In the genomic region with DNA sequence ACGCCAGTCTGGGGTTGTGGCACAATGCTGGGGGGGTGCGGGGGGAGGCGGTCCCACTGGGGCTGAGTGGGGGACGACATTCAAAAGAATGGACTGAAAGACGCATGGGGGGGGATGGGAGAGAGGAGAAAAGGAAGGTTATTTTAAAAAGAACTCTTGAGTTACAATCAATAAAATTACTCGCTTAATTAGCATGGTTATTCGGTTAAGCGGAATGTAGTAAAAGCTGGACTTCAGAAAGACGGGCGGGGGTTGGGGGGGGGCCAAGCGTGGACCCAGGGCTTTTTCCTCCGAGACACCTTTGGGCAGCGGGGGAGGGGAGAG, we compare ENCODE assay signal across 9 mouse cellular contexts. TPM values are rescaled to one million over a fixed set of nuclear protein-coding genes. Genes with fewer than 3 reads are reported as not detected.
DNase-seq lines count a peak whose midpoint lies in the region; ATAC-seq and TF ChIP-seq lines count a peak whose summit lies in the region.
"Had no signal": no experiment of that assay in that cellular context is flagged by ENCODE, and none has a peak within 500 bp of the region (broad histone marks: within the 10 kb centered on the region; RNA-seq: fewer than 3 reads in every experiment).

No protein-coding gene starts in this region.

- no peak for TF ChIP-seq POLR2A in olfactory bulb, adult 2 months (IDR thresholded peaks at IDR 0.05; ENCODE audit: insufficient read depth, low read depth, low read length)

- no peaks in the 10 kb centered on the region for H3K27me3 ChIP-seq in lung, postnatal 0 days (replicated peaks; ENCODE audit: insufficient read depth, low read length)
- H3K27me3 ChIP-seq in forebrain, embryonic 12.5 days, result no peaks in the 10 kb centered on the region
- H3K27me3 ChIP-seq in limb, embryonic 12.5 days, result no peaks in the 10 kb centered on the region

- 1% methylated on average over 12 of the region's 13 CpGs for WGBS in lung, postnatal 0 days
- WGBS in forebrain, embryonic 12.5 days, result 1% methylated on average over 13 of the region's 13 CpGs
- WGBS in limb, embryonic 12.5 days, result 3% methylated on average over 13 of the region's 13 CpGs
- under 1% methylated on average over 13 of the region's 13 CpGs for WGBS in olfactory bulb, adult 2 months

- H3K4me2 ChIP-seq in lung, postnatal 0 days (replicated peaks; ENCODE audit: low read depth, low read length), result peak overlapping the region; percentile 98
- peak overlapping the region; percentile 93 for H3K4me2 ChIP-seq in forebrain, embryonic 12.5 days
- H3K4me2 ChIP-seq in limb, embryonic 12.5 days, result peak overlapping the region; percentile 97

- H3K4me3 ChIP-seq in lung, postnatal 0 days (ENCODE audit: low read depth, low read length), result peak overlapping the region; percentile 75
- peak overlapping the region; percentile 95 for H3K4me3 ChIP-seq in forebrain, embryonic 12.5 days (replicated peaks)
- peak overlapping the region; percentile 92 for H3K4me3 ChIP-seq in limb, embryonic 12.5 days (replicated peaks)
- H3K4me3 ChIP-seq in olfactory bulb, adult 2 months (ENCODE audit: insufficient read depth, low read depth, low read length), result peak overlapping the region; percentile 96

- peaks cover 23% of the 10 kb centered on the region; the same call in 1 of the 2 replicates for H3K4me1 ChIP-seq in lung, postnatal 0 days (ENCODE audit: insufficient read depth, low read depth, low read length)
- peaks cover 39% of the 10 kb centered on the region for H3K4me1 ChIP-seq in forebrain, embryonic 12.5 days
- peaks cover 43% of the 10 kb centered on the region for H3K4me1 ChIP-seq in limb, embryonic 12.5 days (replicated peaks)
- peaks cover 22% of the 10 kb centered on the region for H3K4me1 ChIP-seq in olfactory bulb, adult 2 months (ENCODE audit: control insufficient read depth, insufficient read depth, low read length)

- H3K36me3 ChIP-seq in lung, postnatal 0 days (ENCODE audit: insufficient read depth, low read length), result no peaks in the 10 kb centered on the region
- peaks cover 10% of the 10 kb centered on the region for H3K36me3 ChIP-seq in forebrain, embryonic 12.5 days (replicated peaks)
- H3K36me3 ChIP-seq in limb, embryonic 12.5 days, result peaks cover 15% of the 10 kb centered on the region

- H3K9me3 ChIP-seq in lung, postnatal 0 days (ENCODE audit: low read length), result no peaks in the 10 kb centered on the region
- no peaks in the 10 kb centered on the region for H3K9me3 ChIP-seq in forebrain, embryonic 12.5 days
- no peaks in the 10 kb centered on the region for H3K9me3 ChIP-seq in limb, embryonic 12.5 days

- no peak for ATAC-seq in lung, postnatal 0 days
- ATAC-seq in forebrain, embryonic 12.5 days (ENCODE audit: low FRiP score), result no peak
- ATAC-seq in limb, embryonic 12.5 days (ENCODE audit: insufficient number of reproducible peaks, insufficient read depth, low FRiP score, low TSS enrichment, low read depth), result no peak
- ATAC-seq: inflammation-experienced regulatory T-cells, adult 6 months had no signal

- peak overlapping the region; percentile 88 for H3K9ac ChIP-seq in lung, postnatal 0 days (replicated peaks; ENCODE audit: low read depth)
- H3K9ac ChIP-seq in forebrain, embryonic 12.5 days, result peak overlapping the region; percentile 100
- peak overlapping the region; percentile 100 for H3K9ac ChIP-seq in limb, embryonic 12.5 days (replicated peaks)

- TF ChIP-seq CTCF in lung, postnatal 0 days (IDR thresholded peaks at IDR 0.05), result no peak
- TF ChIP-seq CTCF in olfactory bulb, adult 2 months (IDR thresholded peaks at IDR 0.05; ENCODE audit: insufficient read depth, low read depth, low read length), result no peak

- TF ChIP-seq EP300 in lung, postnatal 0 days (IDR thresholded peaks at IDR 0.05), result no peak

- peak; percentile 35 for DNase-seq in lung, postnatal 0 days (ENCODE audit: low spot score)
- no peak for DNase-seq in lung, adult 18-20 months
- DNase-seq in layer of hippocampus, postnatal 10 days (ENCODE audit: low spot score in 2 of 2), result no peak
- no peak for DNase-seq in layer of hippocampus, adult 8-10 months (ENCODE audit: low spot score in 2 of 2)
- no peak for DNase-seq in layer of hippocampus, adult 9-10 months (ENCODE audit: low spot score)

- H3K27ac ChIP-seq in lung, postnatal 0 days (ENCODE audit: low read length), result peak overlapping the region; percentile 85
- peak overlapping the region; percentile 100 for H3K27ac ChIP-seq in forebrain, embryonic 12.5 days
- H3K27ac ChIP-seq in limb, embryonic 12.5 days, result peak overlapping the region; percentile 98
- peak overlapping the region; percentile 99 for H3K27ac ChIP-seq in olfactory bulb, adult 2 months (ENCODE audit: insufficient read depth, low read depth, low read length)

RNA-seq across cellular contexts. Expression of gene Bahcc1, which starts 3.3 kb away (rescaled TPM):
- polyA plus RNA-seq in lung, postnatal 0 days (2015; fragmentation: Nextera tagmentation; extraction: Ambion mirVana), result 5.9 and 6.6 TPM in 2 replicates
- polyA plus RNA-seq in forebrain, embryonic 12.5 days (2016; fragmentation: Nextera tagmentation; extraction: Ambion mirVana), result 23.5 and 24.0 TPM in 2 replicates
- polyA plus RNA-seq in limb, embryonic 12.5 days (2016; fragmentation: Nextera tagmentation; extraction: Ambion mirVana), result 18.3 and 18.5 TPM in 2 replicates
- polyA plus RNA-seq in olfactory bulb, adult 2 months (2012; ENCODE audit: insufficient read depth, insufficient read length, low replicate concordance, missing spikeins), result not detected in 2 replicates
- 10 to 100 TPM; 21.9 to 26.0 TPM for total RNA-seq in layer of hippocampus, postnatal 10 days (2021)
- 10 to 100 TPM; 20.0 to 23.4 (median 21.4) TPM for total RNA-seq in layer of hippocampus, adult 8-10 months (2022)
- polyA plus RNA-seq: inflammation-experienced regulatory T-cells, adult 6 months had no signal
